Mouse (Mus musculus) forebrain, embryonic 10.5 days (tissue): ENCODE measurements around the gene Slc12a8. TPM values are rescaled to one million over a fixed set of nuclear protein-coding genes. Genes with fewer than 3 reads are reported as not detected.

Source experiments
- DNase-seq: peaks from one replicate; pipeline ENCODE4 v3.0.0-alpha.2; 2017; ENCODE audit warnings: low spot score; ENCODE audit errors: extremely low spot score
- H3K27ac ChIP-seq: fragments of 300-500 bp; sonication (generic); 2 replicates; pipeline ENCODE4 v1.5.1; 2016; ENCODE audit warnings: mild to moderate bottlenecking
- H3K27me3 ChIP-seq: fragments of 300-500 bp; sonication (generic); 2 replicates; pipeline ENCODE4 v1.6.1; 2016; ENCODE audit warnings: mild to moderate bottlenecking; ENCODE audit not compliant: poor library complexity, severe bottlenecking
- H3K36me3 ChIP-seq: fragments of 300-500 bp; sonication (generic); replicated peaks from 2 replicates; pipeline ENCODE4 v1.6.1; 2016; ENCODE audit warnings: mild to moderate bottlenecking, moderate library complexity
- H3K4me1 ChIP-seq: fragments of 300-500 bp; sonication (generic); 2 replicates; pipeline ENCODE4 v1.6.1; 2016
- H3K4me3 ChIP-seq: fragments of 300-500 bp; sonication (generic); 2 replicates; pipeline ENCODE4 v1.5.1; 2016; ENCODE audit warnings: mild to moderate bottlenecking, moderate library complexity
- H3K9me3 ChIP-seq: fragments of 300-500 bp; sonication (generic); 2 replicates; pipeline ENCODE4 v1.6.1; 2016; ENCODE audit warnings: mild to moderate bottlenecking, moderate library complexity
- WGBS: fragments of 180-500 bp; shearing (Covaris S2); methylation state at CpG from one replicate; pipeline ENCODE4 v1.1.7; 2016; 5-methylcytosine and 5-hydroxymethylcytosine counted together
- polyA plus RNA-seq: library from polyadenylated mRNA; unstranded; fragments of >200 nt; fragmentation: Nextera tagmentation; extraction: Ambion mirVana; gene quantifications from 2 replicates; pipeline ENCODE4 v1.2.1, GENCODE M21; 2016

Gene Slc12a8
- polyA plus RNA-seq, 1 experiment from 2014 or later = 1.1 TPM

GRCm38 (mm10) chr16:33578462-33578861 lies 61.3 kb downstream of the Slc12a8 start:
- no peaks in the 10 kb centered on the region for H3K36me3 ChIP-seq
- H3K4me1 ChIP-seq = peaks cover 41% of the 10 kb centered on the region
- no peaks in the 10 kb centered on the region for H3K9me3 ChIP-seq
- H3K27ac ChIP-seq = peak overlapping the region; percentile 73
- H3K4me3 ChIP-seq = no peak overlapping the region
- no peak for DNase-seq
- H3K27me3 ChIP-seq = peaks cover 6% of the 10 kb centered on the region; the same call in 1 of the 2 replicates
- 87% methylated on average over 3 of the region's 3 CpGs for WGBS

GRCm38 (mm10) chr16:33580331-33580730 lies 63.2 kb downstream of the Slc12a8 start:
- H3K4me3 ChIP-seq = no peak overlapping the region
- H3K27me3 ChIP-seq = peaks cover 6% of the 10 kb centered on the region; the same call in 1 of the 2 replicates
- H3K27ac ChIP-seq = peak overlapping the region; percentile 86
- no peak for DNase-seq
- WGBS = 86% methylated on average over 2 of the region's 2 CpGs
- H3K36me3 ChIP-seq = no peaks in the 10 kb centered on the region
- peaks cover 57% of the 10 kb centered on the region for H3K4me1 ChIP-seq
- no peaks in the 10 kb centered on the region for H3K9me3 ChIP-seq

GRCm38 (mm10) chr16:33580736-33581241 lies 63.7 kb downstream of the Slc12a8 start:
- Histone ChIP-seq H3K27me3 (peaks cover 6% of the 10 kb centered on the region; the same call in 1 of the 2 replicates), H3K4me1 (peaks cover 62% of the 10 kb centered on the region), H3K27ac (peak overlapping the region; percentile 86)

GRCm38 (mm10) chr16:33581661-33582099 lies 64.6 kb downstream of the Slc12a8 start:
- H3K4me1 ChIP-seq = peaks cover 61% of the 10 kb centered on the region
- peaks cover 2% of the 10 kb centered on the region; the same call in 1 of the 2 replicates for H3K27me3 ChIP-seq
- WGBS = 67% methylated on average over 4 of the region's 4 CpGs
- no peaks in the 10 kb centered on the region for H3K9me3 ChIP-seq
- no peaks in the 10 kb centered on the region for H3K36me3 ChIP-seq
- peak overlapping the region; percentile 86 for H3K27ac ChIP-seq
- H3K4me3 ChIP-seq = no peak overlapping the region
- DNase-seq = no peak

More at GRCm38 (mm10) chr16:33580736-33581241, 63.7 kb downstream of the Slc12a8 start:
- Histone ChIP-seq H3K9me3 (no peaks in the 10 kb centered on the region), H3K4me3 (no peak overlapping the region), H3K36me3 (no peaks in the 10 kb centered on the region)
- no peak for DNase-seq

GRCm38 (mm10) chr16:33582495-33582894 lies 65.4 kb downstream of the Slc12a8 start:
- Histone ChIP-seq H3K27me3 (no peaks in the 10 kb centered on the region), H3K9me3 (no peaks in the 10 kb centered on the region), H3K4me3 (no peak overlapping the region), H3K4me1 (peaks cover 66% of the 10 kb centered on the region), H3K27ac (peak overlapping the region; percentile 86), H3K36me3 (no peaks in the 10 kb centered on the region)
- DNase-seq = no peak
- 95% methylated on average over 8 of the region's 8 CpGs for WGBS

GRCm38 (mm10) chr16:33583333-33583732 lies 66.2 kb downstream of the Slc12a8 start:
- H3K9me3 ChIP-seq = no peaks in the 10 kb centered on the region
- 65% methylated on average over 3 of the region's 3 CpGs for WGBS
- H3K27me3 ChIP-seq = no peaks in the 10 kb centered on the region
- H3K27ac ChIP-seq = peak overlapping the region; percentile 88
- peaks cover 62% of the 10 kb centered on the region for H3K4me1 ChIP-seq
- H3K36me3 ChIP-seq = no peaks in the 10 kb centered on the region
- no peak for DNase-seq
- no peak overlapping the region for H3K4me3 ChIP-seq

- no peaks in the 10 kb centered on the region for H3K27me3 ChIP-seq
- peak overlapping the region; percentile 25 for H3K4me3 ChIP-seq
- H3K36me3 ChIP-seq = no peaks in the 10 kb centered on the region
- WGBS = 36% methylated on average over 19 of the region's 19 CpGs
- H3K9me3 ChIP-seq = no peaks in the 10 kb centered on the region
- peaks cover 65% of the 10 kb centered on the region for H3K4me1 ChIP-seq
- peak overlapping the region; percentile 88 for H3K27ac ChIP-seq
- no peak for DNase-seq
These were observed 66.8 kb downstream of the Slc12a8 start for GRCm38 (mm10) chr16:33583881-33584454.

GRCm38 (mm10) chr16:33584455-33585082 lies 67.4 kb downstream of the Slc12a8 start:
- Histone ChIP-seq H3K4me3 (peak overlapping the region; percentile 25), H3K4me1 (peaks cover 71% of the 10 kb centered on the region), H3K36me3 (no peaks in the 10 kb centered on the region), H3K27ac (peak overlapping the region; percentile 88), H3K27me3 (no peaks in the 10 kb centered on the region), H3K9me3 (no peaks in the 10 kb centered on the region)
- peak; percentile 54 for DNase-seq
- WGBS = 31% methylated on average over 13 of the region's 13 CpGs

- DNase-seq = no peak
- H3K27me3 ChIP-seq = no peaks in the 10 kb centered on the region
- H3K27ac ChIP-seq = peak overlapping the region; percentile 88
- no peaks in the 10 kb centered on the region for H3K36me3 ChIP-seq
- WGBS = 33% methylated on average over 4 of the region's 4 CpGs
- H3K4me1 ChIP-seq = peaks cover 75% of the 10 kb centered on the region
- H3K9me3 ChIP-seq = no peaks in the 10 kb centered on the region
- H3K4me3 ChIP-seq = no peak overlapping the region
These were observed 67.9 kb downstream of the Slc12a8 start for GRCm38 (mm10) chr16:33585083-33585460.

GRCm38 (mm10) chr16:33587283-33588127 lies 70.4 kb downstream of the Slc12a8 start:
- WGBS = 86% methylated on average over 16 of the region's 16 CpGs
- DNase-seq = no peak
- Histone ChIP-seq H3K27me3 (no peaks in the 10 kb centered on the region), H3K9me3 (no peaks in the 10 kb centered on the region), H3K4me3 (no peak overlapping the region), H3K27ac (peak overlapping the region; percentile 77), H3K4me1 (peaks cover 66% of the 10 kb centered on the region), H3K36me3 (no peaks in the 10 kb centered on the region)

GRCm38 (mm10) chr16:33588845-33589244 lies 71.7 kb downstream of the Slc12a8 start:
- peaks cover 73% of the 10 kb centered on the region for H3K4me1 ChIP-seq
- no peaks in the 10 kb centered on the region for H3K27me3 ChIP-seq
- no peaks in the 10 kb centered on the region for H3K36me3 ChIP-seq
- H3K9me3 ChIP-seq = no peaks in the 10 kb centered on the region
- DNase-seq = no peak
- H3K4me3 ChIP-seq = no peak overlapping the region
- 87% methylated on average over 2 of the region's 2 CpGs for WGBS
- H3K27ac ChIP-seq = peak overlapping the region; percentile 71

- Histone ChIP-seq H3K4me3 (no peak overlapping the region), H3K27ac (peak overlapping the region; percentile 71; the same call in 1 of the 2 replicates), H3K36me3 (no peaks in the 10 kb centered on the region), H3K4me1 (peaks cover 68% of the 10 kb centered on the region), H3K9me3 (no peaks in the 10 kb centered on the region), H3K27me3 (no peaks in the 10 kb centered on the region)
- DNase-seq = no peak
- WGBS = 95% methylated on average over 3 of the region's 3 CpGs
These were observed 73.3 kb downstream of the Slc12a8 start for GRCm38 (mm10) chr16:33590438-33590837.
